Mouse (Mus musculus): ENCODE data around the gene Ccm2. TPM values are rescaled to one million over a fixed set of nuclear protein-coding genes. Genes with fewer than 3 reads are reported as not detected.

The Ccm2 gene
- total RNA-seq, 2 experiments from 2014 or later = 20.8 to 21.6 TPM

DNA sequence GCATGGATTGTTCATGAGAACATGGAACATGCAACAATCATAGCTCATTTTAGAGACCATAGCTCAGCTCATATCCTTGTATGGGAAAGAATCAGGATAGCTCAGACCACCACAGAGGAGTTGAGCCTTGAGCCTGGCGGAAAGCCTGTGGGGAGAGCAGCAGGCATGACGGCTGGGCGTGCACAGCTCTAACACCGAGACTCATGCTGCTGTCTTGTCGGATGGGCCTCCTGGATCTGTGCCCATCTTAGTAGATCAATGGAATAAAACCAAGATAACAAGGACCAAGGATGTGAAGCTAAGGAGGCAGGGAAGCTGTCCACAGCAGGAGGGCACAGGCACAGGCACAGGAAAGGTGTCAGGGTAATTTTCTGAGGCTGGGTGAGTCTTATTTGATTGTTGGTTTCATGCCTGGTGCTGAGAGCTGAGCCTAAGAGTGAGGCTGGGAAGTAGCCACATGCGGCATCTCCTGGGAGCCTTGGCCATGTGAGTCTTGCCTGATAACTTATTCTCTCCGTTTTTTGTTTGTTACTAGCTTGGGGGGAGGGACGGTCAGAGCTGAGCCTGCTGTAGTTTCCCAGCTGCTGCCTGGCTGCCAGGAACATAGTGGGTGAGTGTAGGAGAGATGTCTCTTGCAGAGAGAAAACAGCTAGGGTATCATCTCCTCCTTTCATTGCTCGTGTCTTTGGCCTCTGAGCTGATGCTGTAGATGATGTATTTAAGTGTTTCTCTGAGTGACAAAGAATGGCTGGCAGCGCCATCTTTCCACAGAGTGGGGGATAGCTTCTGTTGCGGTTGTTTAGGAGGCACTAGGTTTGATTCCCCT, 22.1 kb downstream of the Ccm2 start:
- peak; percentile 46 for DNase-seq
- intact Hi-C loops (cut with DNase I; ENCODE audit: low total_unique reads) = no loop called here

DNA sequence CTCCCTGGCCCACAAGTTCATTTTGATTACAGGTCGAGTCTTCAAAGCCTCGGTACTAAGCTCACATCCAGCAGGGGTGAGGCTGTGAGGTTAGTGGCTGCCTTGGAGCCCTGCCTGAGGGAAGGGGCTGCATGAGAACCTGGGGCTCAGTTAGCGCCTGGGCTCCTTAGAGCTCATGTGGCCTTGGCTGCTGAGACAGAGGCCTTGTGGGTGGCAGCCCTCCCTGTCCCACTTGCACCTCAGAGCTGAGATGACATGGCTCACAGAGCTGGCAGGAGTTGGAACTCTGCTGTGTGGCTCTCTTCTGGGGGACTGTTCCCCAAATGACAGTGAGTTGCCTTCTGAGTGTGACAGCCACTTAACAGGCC, 22.7 kb downstream of the Ccm2 start:
- intact Hi-C loops (cut with DNase I; ENCODE audit: low total_unique reads) = no loop called here
- no peak for DNase-seq

DNA sequence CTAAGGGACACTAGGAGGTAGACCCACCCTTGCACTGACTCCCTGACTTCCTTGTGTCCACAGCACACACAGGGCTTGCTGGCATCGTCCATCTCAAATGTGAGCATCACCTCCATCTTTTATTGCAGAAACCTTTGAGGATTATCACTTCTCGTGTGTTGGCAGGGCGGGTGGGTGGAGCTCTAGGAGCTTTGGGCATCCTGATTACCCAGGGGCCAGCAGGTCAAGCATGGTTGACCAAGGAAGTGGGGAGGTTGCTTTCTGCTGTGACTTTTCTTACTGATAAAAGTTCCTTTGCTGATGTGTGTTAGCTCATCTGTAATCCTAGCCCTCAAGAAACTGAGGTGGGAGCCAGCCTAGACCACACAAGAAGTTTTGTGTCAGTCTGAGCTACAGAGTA, 29.5 kb downstream of the Ccm2 start:
- DNase-seq = no peak
- intact Hi-C loops (cut with DNase I; ENCODE audit: low total_unique reads) = no loop called here

DNA sequence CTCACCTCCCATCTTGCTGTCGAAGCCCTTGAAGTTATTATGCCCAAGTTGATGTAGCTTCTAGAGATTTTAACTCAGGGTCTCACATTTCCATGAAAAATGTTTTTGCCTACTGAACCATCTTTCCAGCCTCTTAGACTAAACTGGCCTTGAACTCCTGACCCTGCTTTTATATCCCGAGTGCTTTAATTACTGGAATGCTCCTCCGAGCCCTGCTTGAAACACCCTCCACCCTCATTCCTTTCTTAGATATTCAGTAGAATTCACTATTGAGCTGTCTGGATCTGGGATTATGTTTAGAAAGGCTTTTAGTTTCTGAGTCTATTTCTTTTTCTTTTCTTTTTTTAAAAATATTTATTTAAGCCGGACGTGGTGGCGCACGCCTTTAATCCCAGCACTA, 32.7 kb downstream of the Ccm2 start:
- no peak for DNase-seq
- intact Hi-C loops (cut with DNase I; ENCODE audit: low total_unique reads) = no loop called here

DNA sequence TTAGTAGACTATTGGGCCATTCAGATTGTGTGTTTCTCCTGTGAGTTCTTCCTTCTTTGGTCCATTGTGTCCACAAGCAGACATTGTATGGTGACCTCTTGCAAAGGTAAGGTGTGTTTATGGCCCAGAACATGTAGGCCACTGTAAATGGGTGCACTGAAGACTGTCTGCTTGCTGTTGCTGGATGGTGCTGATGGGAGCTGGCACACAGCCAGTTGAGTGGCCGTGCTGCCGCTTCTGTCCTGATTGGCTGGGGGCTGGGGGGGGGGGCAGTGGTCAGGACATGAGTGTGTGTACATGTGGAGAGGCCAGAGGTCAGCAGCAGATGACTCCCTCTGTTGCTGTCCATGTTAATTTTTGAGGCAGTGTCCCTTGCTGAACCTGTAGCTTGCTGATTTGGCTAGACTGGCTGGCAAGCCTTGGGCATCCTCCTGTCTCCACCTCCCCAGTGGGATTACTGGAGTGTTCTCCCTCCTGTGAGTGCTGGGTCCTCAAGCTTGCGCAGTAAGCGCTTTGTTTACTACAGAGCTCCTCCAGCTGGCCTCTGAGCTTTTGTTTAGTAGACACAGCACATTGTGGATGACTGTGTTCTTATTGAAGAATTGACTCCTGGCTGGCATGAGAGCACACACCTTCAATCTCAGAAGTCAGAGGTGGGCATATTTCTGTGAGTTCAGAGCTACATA, 33.5 kb downstream of the Ccm2 start:
- intact Hi-C loops (cut with DNase I; ENCODE audit: low total_unique reads) = no loop called here
- DNase-seq = no peak

DNA sequence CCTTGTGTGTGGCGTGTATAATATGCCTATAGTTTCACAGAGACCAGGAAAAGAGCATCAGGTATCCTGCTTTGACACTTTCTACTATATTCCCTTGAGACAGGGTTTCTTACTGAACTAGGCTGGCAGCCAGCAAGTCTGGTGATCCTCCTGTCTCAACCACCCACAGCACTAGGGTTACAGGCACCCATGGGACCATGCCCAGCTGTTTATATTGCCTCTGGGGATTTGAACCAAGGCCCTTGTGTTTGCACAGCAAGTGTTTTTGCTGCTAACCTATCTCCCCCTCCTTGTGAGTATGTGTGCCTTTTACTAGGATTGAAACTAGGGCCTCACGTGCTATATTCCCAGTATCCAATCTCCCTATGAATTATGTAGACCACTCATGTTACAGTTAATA, 34.9 kb downstream of the Ccm2 start:
- DNase-seq = no peak
- intact Hi-C loops (cut with DNase I; ENCODE audit: low total_unique reads) = no loop called here

DNA sequence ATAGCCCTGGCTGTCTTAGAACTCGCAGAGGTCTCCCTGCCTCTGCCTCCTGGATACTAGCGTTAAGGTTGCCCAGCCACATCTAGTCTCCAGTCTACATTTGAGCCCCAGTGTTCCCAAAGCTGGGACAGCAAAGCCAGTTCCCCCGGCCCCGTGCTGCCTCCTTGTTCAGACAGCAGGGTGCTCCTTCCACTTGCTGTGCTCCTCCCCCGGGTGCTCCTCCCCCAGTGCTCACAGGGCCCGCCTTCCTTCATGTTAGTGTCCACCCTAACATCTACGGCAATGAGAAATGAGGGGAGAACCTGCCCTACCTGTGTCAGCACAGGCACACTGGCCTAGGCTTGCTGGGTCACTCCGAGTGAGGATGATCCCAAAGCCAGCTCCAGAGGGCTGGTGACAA, 39.1 kb downstream of the Ccm2 start:
- intact Hi-C loops (cut with DNase I; ENCODE audit: low total_unique reads) = no loop called here
- DNase-seq = no peak

DNA sequence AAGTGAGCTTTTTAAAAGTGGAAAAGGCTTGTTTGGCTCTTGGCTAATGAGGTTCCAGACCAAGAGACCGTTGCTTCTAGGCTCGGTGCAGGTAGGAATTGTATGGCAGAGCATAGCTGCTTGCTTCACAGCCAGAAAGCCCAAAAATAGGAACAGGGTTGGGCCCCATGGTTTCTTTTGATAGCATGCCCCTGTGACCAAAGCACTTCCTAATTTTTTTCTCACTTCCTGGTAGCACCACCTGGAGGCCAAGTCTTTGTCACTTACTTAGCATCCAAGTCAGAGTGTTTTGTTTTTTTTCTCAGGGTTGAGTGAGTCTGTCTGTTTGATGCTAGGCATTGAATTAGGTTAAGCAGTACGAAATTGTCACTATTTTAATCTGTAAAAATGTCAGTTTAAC, 40.0 kb downstream of the Ccm2 start:
- no peak for DNase-seq
- intact Hi-C loops (cut with DNase I; ENCODE audit: low total_unique reads) = no loop called here

DNA sequence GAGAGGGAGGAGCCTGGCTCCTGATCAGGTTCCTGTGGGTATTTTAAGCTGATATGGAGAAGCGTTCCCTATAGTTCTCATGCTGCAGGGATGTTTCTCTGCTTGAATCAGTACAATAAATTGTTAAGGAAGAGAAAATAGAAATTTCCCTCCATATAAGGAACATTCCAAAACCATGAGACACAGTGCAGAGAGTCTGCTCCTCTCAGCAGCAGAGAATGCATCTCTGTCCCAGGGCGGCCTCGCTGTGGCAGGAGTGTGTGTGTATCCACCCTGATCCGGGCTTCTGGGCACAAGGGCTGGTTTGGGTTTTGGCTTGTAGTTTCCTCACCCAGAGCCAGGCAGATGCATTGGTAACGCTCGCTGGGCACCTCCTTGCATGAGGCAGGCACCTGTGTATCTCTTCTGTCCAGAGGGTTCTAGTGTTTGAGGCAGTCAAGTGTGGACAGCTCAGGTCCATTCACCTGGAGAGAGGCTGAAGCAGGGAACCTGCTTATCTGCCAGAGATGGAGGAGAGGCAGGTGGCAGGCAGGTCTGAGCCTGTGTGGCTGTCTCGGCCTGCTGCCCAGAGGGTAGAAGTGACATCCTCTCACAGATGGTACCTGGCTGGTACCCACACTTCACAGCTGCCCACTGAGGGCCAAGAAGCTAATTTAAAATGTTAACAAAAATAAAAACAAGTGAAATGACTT, 40.7 kb downstream of the Ccm2 start:
- intact Hi-C loops (cut with DNase I; ENCODE audit: low total_unique reads) = no loop called here
- DNase-seq = no peak

DNA sequence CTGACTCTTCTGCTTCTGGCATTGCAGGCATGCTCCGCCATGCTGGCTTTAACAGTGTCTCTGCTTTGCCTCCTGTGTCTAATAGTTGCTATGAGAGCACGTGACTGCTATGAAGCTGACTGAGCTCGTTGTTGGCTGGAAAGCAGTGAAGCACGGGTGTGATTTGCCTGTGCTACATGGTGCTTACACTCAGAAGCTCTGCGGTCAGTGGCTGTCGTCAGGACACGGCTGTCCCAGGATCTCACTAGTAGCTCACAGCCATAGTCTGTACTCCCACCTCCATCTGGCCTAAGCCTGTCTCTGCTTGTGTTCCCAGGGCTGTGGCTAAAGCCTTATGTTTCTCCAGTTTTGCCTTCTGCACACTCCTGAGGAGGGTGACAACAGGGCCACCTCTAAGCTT, 41.6 kb downstream of the Ccm2 start:
- no peak for DNase-seq
- intact Hi-C loops (cut with DNase I; ENCODE audit: low total_unique reads) = no loop called here

DNA sequence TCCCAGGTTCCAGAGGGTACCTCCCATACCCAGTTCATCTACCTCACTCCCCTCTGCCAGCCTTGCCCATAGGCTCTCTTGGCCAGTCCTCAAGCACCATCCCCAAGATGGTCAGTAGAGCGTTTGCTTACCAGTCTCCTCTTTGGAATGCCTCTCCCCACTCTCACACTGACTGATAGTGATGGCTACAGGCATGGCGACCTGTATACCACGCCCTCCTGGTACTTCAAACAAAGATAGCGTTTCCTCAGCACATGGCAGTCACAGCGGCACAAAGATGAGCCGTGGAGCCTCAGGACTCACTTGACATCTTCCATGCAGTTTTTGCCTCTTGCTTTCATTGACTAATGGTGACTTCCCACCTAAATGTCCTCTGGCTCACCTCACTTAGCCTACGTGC, 43.2 kb downstream of the Ccm2 start:
- no peak for DNase-seq
- intact Hi-C loops (cut with DNase I; ENCODE audit: low total_unique reads) = no loop called here

DNA sequence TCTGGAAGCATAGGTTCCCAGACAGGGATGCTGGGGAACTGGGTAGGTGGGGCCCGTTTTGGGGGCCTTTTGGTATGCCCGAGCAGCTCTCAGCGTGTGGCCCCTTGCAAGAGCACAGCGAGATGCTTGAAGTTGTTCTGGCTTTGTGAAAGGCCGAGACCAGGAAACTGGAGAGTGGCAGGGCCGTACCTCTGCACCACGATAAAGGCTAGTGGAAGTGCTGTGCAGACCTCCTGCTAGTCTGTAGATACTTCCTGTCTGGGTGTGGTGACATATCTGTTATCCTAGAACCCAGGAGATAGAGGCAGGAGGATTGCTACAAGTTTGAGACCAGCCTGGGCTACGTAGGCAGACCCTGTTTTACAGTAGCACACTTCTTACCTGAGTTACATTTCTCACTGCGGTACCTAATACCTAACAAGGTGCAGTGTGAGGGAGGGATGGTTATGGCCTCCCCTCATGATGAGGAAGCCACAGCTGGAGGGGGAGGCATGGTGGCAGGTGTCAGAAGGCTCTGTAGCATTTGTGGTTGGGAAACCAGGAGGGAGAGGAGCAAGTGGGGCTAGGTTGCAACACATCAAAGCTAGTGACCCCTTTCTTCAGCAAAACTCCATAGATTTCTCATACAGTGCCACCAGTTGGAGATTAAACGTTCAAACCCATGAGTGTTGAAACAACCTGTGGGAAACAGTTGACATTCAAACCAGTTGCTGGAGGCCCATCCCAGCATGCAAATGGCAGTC, 44.4 kb downstream of the Ccm2 start:
- no peak for DNase-seq
- intact Hi-C loops (cut with DNase I; ENCODE audit: low total_unique reads) = no loop called here

DNA sequence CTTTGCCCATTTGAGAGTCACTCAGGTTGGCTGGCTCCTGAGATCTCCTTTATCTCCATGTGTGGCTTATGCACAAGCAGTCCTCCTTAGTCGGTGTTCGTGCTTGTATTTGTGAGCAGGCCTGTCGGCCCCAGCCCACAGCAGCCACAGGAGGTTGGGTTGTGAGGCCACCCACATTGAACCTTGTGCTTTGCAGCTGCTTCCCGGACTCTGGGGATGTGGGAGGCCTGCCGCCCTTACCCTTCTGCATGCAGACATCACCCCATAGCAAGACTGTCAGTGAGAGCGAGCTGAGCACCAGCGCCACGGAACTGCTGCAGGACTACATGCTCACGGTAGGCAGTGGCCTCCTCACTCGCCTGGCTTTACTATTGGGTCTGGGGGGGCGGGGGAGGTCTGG, 46.7 kb downstream of the Ccm2 start:
- intact Hi-C loops (cut with DNase I; ENCODE audit: low total_unique reads) = no loop called here
- no peak for DNase-seq

DNA sequence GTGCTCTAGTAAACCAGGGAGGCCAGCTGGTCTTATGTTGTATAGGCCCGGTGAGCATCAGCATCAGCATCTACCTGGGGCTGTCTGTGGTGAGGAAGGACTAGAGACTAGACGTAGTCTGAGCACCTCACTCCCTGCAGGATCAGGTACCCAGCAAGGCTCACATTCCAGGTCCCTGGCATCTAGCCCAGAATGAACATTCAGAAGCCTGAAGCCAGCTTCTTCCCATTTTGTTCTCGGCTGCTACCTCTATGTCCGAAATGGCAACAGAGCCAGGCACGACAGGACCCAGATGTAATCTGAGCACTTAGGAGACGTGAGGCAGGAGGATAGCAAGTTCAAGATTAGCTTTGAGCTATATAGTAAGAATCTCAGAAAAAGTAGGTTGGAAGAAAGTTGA, 48.2 kb downstream of the Ccm2 start:
- no peak for DNase-seq
- intact Hi-C loops (cut with DNase I; ENCODE audit: low total_unique reads) = no loop called here

DNA sequence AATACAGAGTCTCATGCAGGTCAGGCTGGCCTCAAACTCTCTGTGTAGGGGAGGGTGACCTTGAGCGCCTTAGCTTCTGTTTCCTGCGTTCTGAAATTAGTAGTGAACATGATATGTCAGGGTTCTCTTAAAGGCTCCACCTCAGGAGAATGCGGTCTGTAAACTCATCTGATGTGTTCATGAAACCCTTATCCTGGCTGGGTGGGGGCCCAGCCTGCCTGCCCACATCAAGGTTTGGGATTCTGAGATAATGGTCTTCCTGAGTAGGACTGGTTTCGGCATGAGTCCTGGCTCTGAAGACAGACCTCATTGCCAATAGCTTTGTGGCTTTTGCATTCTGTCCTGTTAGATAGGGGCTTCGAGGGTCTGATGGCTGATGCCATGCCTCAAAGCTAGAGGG, 48.7 kb downstream of the Ccm2 start:
- no peak for DNase-seq
- intact Hi-C loops (cut with DNase I; ENCODE audit: low total_unique reads) = no loop called here

DNA sequence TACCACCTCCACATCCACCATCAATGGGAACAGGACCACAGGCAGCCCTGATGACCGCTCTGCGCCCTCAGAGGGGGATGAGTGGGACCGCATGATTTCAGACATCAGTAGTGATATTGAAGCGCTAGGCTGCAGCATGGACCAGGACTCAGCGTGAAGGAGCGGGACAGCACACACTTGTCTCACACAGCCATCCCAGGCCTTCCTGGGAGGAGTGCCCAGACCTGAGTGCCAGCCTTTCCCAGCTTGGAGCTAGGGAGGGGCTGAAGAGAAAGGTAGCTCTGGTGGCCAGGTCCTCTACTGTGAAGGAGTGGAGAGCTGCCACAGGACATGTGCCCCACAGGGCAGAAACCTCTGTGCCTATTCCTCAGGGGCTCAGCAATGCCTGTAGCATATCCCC, 49.5 kb downstream of the Ccm2 start:
- DNase-seq = no peak
- intact Hi-C loops (cut with DNase I; ENCODE audit: low total_unique reads) = no loop called here

DNA sequence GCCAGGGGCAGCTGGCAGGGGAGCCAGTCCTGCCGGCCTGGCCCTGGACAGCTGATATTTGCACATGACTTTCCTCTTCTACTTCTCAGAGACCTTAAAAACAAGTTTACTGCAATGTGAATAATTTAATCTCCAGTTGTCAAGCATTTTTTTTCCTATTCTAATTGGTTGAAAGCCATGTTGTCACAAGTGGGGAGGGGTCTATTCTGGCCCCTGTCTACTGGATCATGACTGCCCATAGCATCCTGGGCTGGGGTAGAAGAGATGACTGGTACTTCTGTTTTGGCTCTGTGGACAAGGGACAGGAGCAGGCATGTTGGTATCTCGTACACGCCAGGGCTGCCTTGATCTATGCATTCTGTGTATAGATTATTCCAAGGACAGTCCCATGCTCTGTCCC, 49.9 kb downstream of the Ccm2 start:
- intact Hi-C loops (cut with DNase I; ENCODE audit: low total_unique reads) = no loop called here
- DNase-seq = no peak

DNA sequence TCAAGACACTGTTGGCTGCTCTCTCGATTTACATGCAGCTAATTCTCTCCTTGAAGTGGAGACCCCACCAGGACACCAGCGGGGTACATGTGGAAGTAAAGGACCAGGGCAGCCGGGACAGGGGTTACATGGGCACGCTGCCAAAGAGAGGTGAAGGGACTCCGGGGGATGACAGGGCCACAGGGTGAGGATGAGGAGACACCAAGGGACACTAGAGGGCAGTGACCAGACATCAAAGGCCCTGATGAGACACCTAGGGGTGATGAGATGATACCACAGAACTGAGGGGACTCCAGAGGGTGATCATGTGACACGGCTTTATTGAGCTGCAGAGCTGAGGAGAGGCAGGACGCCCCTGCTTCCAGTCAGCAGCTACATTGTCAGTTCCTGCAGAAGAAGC, 50.8 kb downstream of the Ccm2 start:
- intact Hi-C loops (cut with DNase I; ENCODE audit: low total_unique reads) = no loop called here
- DNase-seq = no peak

DNA sequence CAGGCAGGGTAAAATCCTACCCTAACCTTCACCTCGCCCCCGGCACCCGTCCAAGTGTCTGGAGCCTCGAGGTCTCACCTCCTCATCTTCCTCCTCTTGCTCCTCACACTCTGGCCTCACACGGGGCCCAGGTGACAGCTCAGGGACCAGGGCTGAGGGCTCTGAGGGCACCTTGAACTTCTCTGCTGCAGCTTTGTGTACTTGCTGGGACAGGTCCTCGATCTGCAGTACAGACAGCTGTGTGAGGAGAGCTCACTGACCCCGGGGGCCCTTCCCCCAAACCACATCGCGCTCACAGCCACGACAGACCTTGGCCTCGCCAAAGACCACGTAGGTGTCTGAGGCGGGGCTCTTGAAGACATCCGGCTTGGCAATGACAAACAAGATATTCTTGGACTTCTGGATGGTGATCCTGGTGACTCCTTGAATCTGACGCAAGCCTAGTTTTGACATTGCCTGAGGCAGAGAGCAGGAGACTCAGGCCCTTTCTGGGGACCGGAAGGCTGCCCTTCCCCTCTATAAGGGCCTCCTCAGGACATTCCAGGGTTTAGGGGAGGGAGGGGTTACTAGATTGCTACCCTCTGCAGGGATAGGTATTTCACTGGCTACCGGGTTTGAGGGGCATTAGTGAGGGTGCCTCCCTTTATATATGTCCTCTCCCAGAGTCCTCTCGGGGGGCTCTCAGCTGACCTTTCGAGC, 51.7 kb downstream of the Ccm2 start:
- peak; percentile 29 for DNase-seq
- intact Hi-C loops (cut with DNase I; ENCODE audit: low total_unique reads) = no loop called here
